Mouse (Mus musculus): ENCODE measurements around the gene Mettl8.

GRCm38 (mm10) chr2:70995900-70996299 is 59.5 kb downstream of the Mettl8 start:
- TF ChIP-seq CTCF (IDR thresholded peaks at IDR 0.05; ENCODE audit: borderline replicate concordance, control insufficient read depth, extremely low read depth, insufficient read depth, low read length, poor library complexity) (no peak), POLR2A (IDR thresholded peaks at IDR 0.05; ENCODE audit: control insufficient read depth, extremely low read depth, insufficient read depth, low read length, poor library complexity) (no peak)

Measured in thymus, adult 2 months (tissue).